Mouse (Mus musculus): ENCODE results near the gene Mfge8.

Mfge8 gene

DNA sequence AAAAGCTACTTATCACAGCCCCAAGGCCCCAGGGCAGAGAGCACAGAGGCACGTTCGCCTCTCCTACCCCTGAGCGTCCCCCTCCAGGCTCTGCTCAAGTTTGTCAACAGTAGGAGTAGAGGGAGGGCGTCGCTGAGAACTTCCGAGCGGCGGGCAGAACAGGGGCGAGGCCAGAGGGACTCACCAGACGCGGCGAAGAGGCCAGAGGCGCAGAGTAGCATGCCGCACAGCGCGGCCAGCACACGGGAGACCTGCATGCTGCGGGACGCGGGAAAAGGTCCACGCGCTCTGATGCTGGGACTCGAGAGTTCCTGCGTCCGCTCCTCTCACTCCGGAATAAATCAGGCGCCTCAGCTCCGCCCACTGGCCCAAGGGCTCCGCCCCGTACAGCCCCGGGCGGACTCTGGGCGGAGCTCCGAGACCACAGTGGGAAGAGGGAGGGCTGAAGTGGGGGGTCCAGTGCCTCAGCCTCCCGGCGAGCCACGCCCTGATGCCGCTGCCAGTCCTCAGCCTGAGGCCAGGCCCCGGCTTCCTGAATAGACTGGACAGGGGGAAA is at the start of gene Mfge8:
Mfge8 (minus strand) TSS at position 350 of the 556 bp plus-strand sequence.
- peak; percentile 96 for DNase-seq

- peak; percentile 18 for DNase-seq
Observed at GRCm38 (mm10) chr7:79194560-79195413, 45.9 kb upstream of the Mfge8 start.

DNA sequence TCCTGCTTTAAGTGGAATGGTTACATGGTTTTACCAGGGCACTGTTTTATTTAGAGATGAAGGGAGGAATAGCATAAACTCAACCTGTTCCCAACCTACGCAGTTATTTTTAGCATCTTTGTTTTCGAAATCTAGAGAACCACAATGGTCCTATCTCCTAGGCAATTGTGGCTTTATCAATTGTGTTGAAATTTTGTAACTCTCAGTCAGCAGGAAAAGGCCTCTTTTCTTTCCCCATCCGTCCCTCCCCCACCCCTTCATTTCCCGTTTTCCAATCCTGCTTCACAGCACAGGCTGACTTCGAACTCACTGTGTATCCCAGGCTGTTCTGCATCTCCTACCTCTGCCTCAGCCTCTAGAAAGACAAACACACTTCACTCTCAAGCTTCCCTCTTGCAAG is 45.1 kb upstream of the Mfge8 start:
- no peak for DNase-seq

DNA sequence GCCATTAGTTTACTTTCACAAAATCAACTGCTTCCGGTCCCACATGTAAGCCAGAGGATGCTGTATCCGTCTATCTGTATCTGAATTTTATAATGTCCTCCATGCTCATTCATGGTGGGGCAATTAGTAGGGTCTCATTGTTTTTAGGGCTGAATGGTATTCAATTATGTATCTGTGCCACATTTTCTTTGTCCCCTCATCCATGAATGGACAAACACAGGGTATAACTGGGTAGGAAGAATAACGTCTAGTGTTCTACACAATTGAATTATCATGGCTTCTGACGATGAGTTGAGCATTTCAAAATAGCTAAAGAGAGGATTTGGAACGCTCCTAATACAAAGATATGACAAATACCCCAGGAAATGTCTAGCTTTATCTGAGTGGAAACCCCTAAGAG is 42.6 kb upstream of the Mfge8 start:
- DNase-seq: no peak

- DNase-seq: peak; percentile 38
Observed at GRCm38 (mm10) chr7:79190592-79190991, 41.7 kb upstream of the Mfge8 start.

GRCm38 (mm10) chr7:79189211-79189610 is 40.4 kb upstream of the Mfge8 start:
- DNase-seq: no peak

- no peak for DNase-seq
Observed at GRCm38 (mm10) chr7:79187591-79187990, 38.7 kb upstream of the Mfge8 start.

DNA sequence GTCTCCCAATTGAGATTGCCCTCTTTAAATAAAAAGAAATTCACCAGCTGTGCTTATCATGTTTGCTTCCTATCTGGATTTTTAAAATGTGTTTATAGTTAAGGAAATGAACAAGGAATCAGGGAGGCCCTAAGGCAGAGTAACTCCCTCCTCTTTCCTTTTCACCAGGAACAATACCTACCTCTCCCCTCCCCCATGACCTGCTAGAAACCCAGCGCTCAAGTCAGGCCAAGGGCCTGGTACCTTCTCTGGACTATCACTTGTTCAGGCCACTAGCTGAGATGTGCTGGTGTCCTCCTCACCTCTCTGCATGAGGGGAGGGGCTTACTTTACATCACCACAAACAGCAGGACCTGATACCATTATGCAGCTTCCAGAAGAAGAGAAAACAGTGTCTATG is 34.6 kb upstream of the Mfge8 start:
- no peak for DNase-seq

DNA sequence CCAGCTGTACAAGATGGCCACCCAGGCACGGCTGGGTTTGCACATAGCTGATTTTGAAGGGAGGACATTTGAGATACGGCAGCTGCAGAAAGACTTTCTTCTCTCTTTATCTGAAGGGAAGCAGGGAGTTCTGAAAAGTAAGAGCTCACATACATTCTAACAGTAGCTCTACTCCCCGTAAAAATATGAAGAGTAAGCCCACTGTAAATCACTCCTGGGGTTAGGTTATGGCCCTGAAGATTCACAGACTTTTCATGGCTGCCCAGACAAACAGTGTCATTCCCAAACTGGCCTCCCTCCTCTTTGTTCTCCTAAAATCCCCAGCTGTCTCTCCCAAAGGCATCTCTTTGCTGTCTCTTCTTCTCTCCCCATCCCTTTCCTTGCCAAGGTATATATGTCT is 24.9 kb upstream of the Mfge8 start:
- DNase-seq: no peak

DNA sequence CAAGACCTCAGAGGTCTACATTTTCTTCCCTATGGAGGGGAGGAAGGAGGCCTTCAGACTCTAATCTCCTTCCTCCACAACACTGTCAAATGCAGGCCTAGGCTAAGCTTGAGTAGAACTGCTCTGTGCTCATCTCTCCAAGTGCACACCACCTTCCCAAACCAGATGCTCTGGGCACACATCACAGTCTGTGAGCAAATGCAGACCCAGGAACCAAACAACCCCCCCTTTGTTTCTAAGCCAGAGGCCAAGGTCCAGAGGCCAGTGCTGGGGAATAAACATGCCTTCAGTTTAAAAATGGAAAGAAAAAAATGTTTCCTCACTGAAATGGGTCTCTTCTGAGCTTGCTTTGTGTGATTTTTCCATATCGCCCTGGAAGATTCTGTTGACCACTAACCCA is 22.9 kb upstream of the Mfge8 start:
- DNase-seq: no peak

GRCm38 (mm10) chr7:79167006-79167562 is 18.2 kb upstream of the Mfge8 start:
- no peak for DNase-seq

DNA sequence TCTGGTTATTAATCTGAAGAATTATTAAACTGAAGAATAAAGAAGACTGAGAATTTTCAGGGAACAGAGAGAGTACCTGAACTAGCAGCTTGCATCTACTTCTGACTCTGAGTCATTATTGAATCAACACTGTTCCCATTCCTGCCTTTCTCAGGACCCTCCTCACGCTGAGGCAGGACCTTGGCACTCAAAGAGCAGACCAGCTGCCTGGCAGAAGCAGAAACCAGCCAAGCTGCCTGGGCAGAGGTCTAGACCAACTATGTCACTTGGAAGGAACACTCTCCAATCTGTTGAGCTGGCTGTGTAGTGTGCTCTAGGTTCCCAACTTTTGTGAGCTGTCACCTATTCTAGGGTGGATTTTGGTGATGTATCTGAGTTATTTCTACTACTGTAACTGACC is 10.5 kb upstream of the Mfge8 start:
- no peak for DNase-seq

DNA sequence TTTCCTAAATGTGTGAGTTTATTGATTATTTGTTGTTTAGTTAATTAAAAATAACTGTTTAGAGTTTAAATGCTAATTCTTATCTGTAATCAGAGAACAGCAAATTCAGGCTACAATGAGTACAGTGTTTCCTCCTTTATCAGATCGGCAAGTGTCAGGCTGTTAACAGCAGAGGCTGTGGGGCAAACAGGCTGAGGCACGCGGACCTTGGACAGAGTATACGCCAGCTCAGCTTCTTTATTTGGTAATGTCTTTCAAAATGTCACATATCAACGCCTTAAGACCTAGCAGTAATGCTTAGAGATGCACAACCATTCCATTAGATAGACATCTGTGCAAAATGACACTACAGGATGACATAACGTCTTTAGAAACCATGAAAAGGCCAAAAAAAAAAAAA is 662 bp upstream of the Mfge8 start:
- DNase-seq: peak; percentile 36

DNA sequence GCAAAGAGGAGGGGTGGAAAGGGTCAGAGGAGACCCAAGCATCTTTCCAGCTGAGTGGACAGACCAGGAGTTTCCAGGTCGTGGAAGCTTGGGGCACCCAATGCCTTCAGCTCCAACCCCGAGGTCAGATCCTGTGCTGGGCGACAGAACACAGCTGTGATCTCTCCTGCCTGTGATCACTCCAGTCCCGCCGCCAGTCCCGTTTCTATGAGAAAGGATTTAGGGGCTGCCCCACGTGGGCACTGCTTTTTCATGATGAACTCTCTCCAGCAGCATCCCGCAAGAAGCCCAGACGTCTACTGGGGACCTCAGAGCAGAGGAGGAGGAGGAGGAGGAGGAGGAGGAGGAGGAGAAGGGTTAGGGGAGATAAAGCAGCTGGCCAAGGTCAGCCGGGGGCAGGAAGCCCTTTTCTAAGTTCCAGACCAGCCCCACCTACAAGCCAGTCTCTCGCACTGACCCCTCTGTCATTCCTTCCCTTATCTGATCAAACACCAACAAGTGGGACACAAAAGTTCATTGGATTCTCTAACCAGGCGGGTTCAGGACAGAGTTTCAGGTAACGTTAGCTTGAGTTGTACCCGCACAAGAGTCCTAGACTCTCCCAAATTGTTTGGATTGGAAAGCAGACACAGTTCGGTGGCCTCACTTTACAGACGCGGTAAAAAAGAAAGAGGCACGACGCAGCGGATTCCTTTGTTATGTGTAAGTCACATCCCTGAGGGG is 768 bp downstream of the Mfge8 start:
- DNase-seq: peak; percentile 62

- no peak for DNase-seq
Observed at GRCm38 (mm10) chr7:79147011-79147837, 1.6 kb downstream of the Mfge8 start.

GRCm38 (mm10) chr7:79140897-79141296 is 8.0 kb downstream of the Mfge8 start:
- peak; percentile 89 for DNase-seq

GRCm38 (mm10) chr7:79139891-79140591 is 8.8 kb downstream of the Mfge8 start:
- DNase-seq: no peak

DNA sequence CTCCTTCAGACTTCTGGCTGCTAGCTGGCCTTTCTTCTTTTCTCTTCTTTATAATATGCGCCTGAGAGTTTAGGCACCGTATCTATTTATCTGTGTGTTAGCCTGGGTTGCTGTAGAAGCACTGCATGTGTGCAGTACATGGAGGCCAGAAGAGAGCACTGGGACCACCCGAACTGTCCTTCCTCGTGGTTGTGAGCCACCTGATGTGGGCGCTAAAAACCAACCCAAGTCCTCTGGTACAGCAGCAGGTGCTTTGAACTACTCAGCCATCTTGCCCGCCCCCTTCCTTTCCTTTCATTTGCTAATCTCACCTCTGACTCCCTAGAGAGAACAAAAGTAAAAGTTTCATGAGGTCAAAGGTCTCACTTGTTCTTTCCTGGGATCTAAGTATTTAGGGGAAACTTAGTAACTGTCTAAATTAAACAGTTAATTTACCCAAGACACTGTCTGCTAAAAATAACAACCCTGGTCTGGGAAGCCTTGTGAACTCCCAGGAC is 9.5 kb downstream of the Mfge8 start:
- DNase-seq: no peak

GRCm38 (mm10) chr7:79133391-79133790 is 15.5 kb downstream of the Mfge8 start:
- DNase-seq: no peak

DNA sequence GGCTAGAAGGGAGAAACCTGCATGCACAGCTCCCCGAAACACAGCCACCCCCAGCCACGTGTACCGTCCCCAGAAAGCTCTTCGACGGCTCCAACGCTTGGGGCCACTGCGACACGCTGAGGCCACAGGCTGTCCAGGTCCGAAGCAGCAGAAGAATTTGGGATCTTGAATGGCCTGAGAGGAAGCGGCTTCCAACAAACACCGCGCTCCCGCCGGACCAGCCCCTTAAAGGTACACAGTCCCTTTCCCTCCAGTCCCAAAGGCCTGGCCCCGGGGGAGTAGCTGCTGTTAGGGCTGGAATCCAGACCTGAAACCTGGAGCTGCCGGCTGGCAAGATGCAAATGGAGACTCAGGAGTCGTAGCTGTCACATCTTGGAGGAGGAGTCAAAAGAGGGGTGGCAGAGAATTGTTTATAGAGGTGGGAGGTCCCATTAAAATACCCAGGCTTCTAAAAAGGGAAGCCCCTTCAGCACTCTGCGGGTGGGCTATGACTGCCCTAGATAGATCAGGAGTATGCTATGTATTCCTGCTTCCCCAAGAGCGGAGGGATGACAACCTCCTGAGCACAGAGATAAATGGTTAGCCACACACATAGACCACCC is 17.9 kb downstream of the Mfge8 start, which contains the start of gene Hapln3:
Hapln3 (minus strand) TSS at position 176 of the 602 bp plus-strand sequence.
- DNase-seq: no peak

- no peak for DNase-seq
Observed at GRCm38 (mm10) chr7:79130385-79130784, 18.5 kb downstream of the Mfge8 start.
